In genomic region chr5:75597316-75597715, GRCm38 (mm10) we compare ENCODE assay signal across 13 mouse cellular contexts.
"Had no signal": no experiment of that assay in that cellular context is flagged by ENCODE, and none has a peak within 500 bp of the region (broad histone marks: within the 10 kb centered on the region; RNA-seq: fewer than 3 reads in every experiment).

No protein-coding gene starts in this region.

- H3K9ac ChIP-seq: limb, embryonic 13.5 days; liver, embryonic 12.5 days; liver, embryonic 15.5 days had no signal

- ATAC-seq: liver, embryonic 12.5 days had no signal

- DNase-seq: kidney, postnatal 14 days; kidney, postnatal 4 days; liver; lung, adult 2 months; lung, postnatal 14 days; lung, postnatal 4 days; thymus, adult 18-20 months; thymus, postnatal 36 days had no signal

- H3K4me2 ChIP-seq: limb, embryonic 13.5 days; liver, embryonic 12.5 days; liver, embryonic 15.5 days; midbrain, embryonic 11.5 days had no signal

- H3K27ac ChIP-seq: limb, embryonic 10.5 days; limb, embryonic 13.5 days; liver, embryonic 12.5 days; liver, embryonic 15.5 days had no signal

- H3K4me3 ChIP-seq: limb, embryonic 10.5 days; limb, embryonic 13.5 days; liver, embryonic 12.5 days; liver, embryonic 15.5 days had no signal

- H3K9me3 ChIP-seq: limb, embryonic 10.5 days; limb, embryonic 13.5 days; liver, embryonic 12.5 days; liver, embryonic 15.5 days had no signal

- H3K27me3 ChIP-seq: limb, embryonic 13.5 days; liver, embryonic 12.5 days; liver, embryonic 15.5 days had no signal

- H3K36me3 ChIP-seq: limb, embryonic 10.5 days; limb, embryonic 13.5 days; liver, embryonic 12.5 days; liver, embryonic 15.5 days had no signal
